Mouse (Mus musculus): ENCODE data around the gene Rgl1. TPM values are rescaled to one million over a fixed set of nuclear protein-coding genes. Genes with fewer than 3 reads are reported as not detected.

The Rgl1 gene
- total RNA-seq, 4 experiments from 2014 or later: 23.9 to 47.1 (median 32.6) TPM

DNA sequence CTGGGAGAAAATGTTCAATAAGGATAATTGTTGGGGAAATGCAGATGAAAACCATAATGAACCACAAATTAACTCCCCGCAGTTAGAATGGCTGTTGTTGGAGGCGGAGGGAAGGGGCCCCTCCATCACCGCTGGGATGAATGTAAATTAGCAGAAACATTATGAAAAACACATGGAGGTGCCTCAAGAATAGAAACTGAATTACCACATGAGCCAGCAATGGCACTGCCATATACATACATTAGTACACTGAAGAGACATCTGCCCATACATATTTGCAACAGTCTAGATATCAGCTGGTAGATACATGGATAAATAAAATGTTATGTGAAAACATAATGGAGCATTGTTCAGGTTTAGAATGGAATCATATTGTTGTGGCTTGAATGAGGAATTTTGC, 51.7 kb downstream of the Rgl1 start:
- no peak for DNase-seq

DNA sequence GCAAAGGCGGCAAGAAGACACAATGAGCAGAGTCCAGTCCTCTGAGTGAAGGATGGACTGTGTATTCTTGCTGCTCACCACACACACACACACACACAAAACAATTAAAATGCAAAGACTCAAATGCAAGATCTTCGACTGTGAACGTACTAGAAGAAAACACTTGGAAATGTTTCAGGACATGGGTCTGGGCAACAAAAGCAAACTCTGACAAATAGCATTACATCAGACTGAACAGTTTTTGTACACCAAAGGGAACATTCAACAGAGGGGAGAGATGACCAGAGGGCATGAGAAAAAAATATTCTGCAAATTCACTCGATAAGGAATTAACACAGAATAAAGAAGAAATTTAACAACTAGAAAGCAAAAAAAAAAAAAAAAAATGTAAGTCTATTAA, 52.2 kb downstream of the Rgl1 start:
- DNase-seq: no peak

- DNase-seq: no peak
Observed at GRCm38 (mm10) chr1:152711037-152711436, 55.1 kb downstream of the Rgl1 start.

DNA sequence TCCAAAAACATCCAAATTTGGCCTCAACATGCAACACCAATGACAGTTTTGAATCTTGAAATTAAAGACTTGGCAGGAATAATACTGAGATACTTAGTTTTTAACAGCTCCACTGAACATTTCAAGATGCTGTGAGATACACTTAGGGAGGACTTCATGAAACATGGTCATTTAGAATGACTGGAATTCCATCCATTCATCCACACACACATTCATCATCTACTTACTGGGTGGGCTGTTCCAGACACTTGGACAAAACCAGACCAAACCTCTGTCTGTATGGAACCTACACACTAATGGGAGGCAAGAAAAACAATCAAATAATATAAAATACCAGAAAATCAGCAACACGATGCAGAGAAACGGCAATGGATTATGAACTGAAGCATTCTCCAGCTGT, 58.6 kb downstream of the Rgl1 start:
- DNase-seq: no peak

DNA sequence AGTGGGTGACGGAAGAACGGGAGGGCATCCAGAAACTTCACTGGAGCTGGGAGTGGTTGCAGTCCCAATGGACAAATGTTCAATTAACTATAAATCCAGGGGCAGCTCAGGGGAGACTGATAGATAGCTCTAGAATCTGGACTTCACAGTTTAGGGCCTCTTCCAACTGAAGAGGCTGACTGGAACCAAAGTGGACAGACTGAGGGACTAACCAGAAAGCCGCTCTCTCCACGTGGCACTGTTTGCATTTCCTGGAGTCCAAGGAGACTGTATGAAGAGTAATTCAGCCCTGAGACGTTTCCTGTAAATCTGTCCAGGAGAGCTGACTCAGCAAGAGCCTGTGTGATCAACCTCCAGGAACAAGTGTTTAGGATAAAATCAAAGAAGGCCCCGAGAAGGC, 62.2 kb downstream of the Rgl1 start:
- DNase-seq: no peak

GRCm38 (mm10) chr1:152702920-152703319, 63.2 kb downstream of the Rgl1 start:
- no peak for DNase-seq

GRCm38 (mm10) chr1:152701066-152701465, 65.1 kb downstream of the Rgl1 start:
- no peak for DNase-seq

- DNase-seq: no peak
Observed at GRCm38 (mm10) chr1:152697341-152697740, 68.8 kb downstream of the Rgl1 start.

GRCm38 (mm10) chr1:152695491-152695890, 70.7 kb downstream of the Rgl1 start:
- DNase-seq: no peak

- DNase-seq: no peak
Observed at GRCm38 (mm10) chr1:152689968-152690367, 76.2 kb downstream of the Rgl1 start.

GRCm38 (mm10) chr1:152687733-152688181, 78.4 kb downstream of the Rgl1 start:
- no peak for DNase-seq

DNA sequence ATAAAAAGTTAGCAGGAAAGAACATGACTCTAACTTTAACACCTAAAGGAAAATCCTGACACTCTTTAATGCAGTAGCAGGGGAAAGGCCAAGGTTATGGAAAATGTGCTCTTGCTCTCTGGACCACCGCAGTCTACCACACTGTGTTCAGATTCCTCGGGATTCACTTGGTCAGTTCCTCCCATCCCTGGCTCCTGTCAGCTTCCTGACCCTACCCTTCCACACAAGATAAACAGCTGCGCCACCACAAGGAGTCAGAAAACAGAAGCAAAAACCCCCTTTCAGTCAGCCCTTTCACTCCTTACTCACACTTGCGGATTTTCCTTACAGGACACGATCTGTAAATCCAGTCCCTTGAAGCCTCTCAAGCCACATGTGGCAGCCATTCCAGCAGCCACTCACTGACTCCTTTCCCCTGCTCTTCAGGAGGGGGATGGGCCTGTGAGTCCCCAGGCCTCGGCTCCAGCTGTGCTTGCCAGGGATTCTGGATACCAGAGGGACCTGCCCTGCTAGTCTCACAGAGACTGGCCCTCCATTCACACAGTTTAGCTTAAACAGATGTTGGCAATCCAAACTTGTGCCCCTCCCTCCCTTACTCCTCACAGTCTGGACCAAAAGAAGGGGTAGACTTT, 78.9 kb downstream of the Rgl1 start:
- no peak for DNase-seq

DNA sequence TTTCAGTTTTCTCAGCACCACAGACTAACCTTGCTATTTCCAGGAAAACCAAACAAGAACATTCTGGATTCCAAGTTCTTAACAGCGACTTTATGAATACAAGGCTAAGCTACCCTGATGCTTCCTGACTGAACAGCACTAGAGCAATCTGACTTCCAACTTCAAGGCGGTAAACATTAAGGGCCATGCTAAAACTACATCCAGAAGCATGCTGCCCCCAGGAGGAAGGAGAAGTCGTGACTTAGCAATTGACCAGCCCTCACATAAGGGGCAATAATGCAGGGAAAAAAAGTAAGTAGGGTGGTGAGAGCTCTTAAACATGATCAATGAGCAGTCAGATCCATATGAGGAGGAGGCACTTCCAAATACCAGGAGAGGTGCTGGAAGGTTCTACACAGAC, 80.6 kb downstream of the Rgl1 start:
- DNase-seq: no peak

DNA sequence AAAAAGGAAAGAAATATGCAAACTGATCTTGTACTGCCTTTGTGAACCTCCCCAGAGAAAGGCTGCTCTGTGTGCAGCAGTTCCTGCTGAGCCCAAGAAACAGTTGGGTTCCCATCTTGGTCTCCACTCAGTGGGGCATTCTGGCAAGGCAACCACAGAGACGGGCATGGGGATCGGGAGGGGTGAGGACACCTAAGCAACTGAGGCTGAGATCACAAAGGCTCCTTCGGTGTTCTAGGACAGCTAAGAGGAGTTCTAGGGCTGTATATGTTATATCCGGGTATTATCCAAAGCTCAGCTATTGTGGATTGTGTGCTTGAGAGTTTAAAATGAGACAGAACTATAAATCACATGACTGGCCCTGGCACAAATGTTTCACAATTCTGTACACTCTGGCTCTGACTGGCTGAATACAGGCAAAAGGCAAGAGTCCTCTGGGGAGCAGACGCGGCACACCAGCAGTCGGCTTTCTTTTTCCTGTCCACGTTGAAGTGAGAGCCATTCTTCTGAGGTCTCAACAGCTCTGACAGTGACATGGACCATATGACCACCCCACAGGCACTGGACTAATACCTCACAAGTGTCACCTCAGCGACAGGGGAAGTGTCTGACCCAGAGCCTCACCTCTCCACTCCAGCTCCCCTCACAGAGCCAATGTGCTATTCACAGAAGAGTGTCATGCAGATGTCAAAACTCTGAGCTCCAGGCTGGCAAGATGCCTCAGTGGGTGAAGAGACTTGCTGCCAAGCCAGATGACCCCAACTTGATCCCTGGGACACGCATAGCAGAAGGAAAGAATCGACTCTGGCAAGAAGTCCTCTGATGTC, 83.6 kb downstream of the Rgl1 start:
- DNase-seq: peak; percentile 53

DNA sequence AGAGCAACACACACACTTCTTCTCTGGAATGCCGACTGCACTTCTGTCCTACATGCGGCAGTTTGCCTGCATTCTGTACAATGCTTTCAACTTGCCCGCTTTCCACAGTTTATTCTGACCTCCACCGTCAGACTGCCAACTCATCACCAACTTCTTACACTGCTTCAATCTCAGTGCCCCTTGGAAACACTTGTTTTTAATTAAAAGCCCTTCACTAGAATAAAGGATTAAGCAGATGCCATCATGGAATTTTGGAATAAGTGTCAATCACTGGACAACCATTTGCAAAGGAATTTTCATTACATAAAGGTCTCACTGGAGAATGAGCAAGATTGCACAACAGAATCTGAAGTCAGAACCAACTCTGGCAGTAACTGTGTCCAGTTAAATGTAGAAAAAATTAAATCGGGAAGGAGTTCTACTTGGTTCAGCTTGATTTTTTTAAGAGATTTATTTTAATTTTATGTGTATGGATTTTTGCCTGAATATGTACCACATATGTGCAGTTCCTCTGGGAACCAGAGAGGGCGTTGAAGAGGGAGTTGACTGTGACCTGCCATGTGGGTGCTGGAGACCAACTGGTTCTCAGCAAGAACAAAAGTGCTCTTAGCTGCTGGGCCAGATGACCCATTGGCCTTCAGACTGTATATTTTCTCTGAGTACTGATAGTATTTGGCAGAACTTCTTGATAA, 84.3 kb downstream of the Rgl1 start:
- no peak for DNase-seq

DNA sequence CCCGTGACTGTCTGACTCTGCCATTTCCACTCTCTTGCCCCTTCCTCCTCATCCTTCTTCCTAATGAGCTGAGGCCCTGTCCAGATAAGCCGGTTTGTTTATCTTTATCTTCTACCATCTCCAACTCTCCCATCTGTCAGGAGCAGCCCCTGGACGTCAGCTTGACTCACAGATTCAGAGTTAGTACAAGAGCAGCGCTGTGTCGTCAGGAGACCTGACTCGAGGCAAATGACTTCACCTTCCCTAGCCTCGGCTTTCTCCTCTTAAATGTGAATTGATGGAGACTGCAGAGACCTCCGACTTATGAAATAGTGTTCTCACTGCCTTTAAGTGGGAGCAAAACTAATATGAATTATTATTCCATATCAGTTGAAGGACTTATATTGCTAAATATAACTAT, 85.0 kb downstream of the Rgl1 start:
- DNase-seq: no peak

- no peak for DNase-seq
Observed at GRCm38 (mm10) chr1:152678451-152678850, 87.7 kb downstream of the Rgl1 start.

DNA sequence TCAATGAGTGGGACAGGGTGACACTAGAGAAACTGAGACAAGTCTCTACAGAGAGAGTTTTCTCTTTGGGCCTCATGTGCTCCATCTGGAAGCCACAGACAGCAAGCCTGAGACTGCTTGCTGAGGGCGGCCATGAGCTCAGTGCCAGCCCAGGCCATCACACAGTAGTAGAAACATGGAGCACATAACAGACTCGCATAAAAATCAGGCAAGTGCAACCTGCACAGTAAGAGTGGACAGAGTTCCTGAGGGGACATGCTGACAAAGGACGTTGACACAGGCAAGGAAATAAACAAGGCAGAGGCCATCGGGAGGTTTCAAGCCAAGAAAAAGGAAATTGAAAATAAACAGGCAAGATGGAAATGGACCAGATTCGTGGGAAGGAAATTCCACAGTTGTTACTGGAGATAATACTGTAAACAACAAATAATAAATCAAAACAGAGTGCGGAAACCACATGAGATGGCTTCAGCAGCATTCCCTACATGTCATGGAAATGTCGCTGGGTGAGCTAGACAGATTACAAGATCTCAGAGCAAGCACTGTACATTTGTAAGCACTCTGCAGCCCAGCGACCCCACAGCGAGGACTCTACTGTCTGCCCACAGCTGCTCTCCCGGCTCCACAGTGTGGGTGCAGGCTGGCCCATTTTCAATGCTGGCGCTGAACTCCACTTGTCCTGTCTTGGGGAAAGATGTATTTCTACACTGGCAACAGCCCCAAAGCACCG, 88.5 kb downstream of the Rgl1 start:
- no peak for DNase-seq

- no peak for DNase-seq
Observed at GRCm38 (mm10) chr1:152669446-152670180, 96.5 kb downstream of the Rgl1 start.

- DNase-seq: no peak
Observed at GRCm38 (mm10) chr1:152660436-152660835, 105.7 kb downstream of the Rgl1 start.

- DNase-seq: no peak
Observed at GRCm38 (mm10) chr1:152659961-152660360, 106.2 kb downstream of the Rgl1 start.

DNA sequence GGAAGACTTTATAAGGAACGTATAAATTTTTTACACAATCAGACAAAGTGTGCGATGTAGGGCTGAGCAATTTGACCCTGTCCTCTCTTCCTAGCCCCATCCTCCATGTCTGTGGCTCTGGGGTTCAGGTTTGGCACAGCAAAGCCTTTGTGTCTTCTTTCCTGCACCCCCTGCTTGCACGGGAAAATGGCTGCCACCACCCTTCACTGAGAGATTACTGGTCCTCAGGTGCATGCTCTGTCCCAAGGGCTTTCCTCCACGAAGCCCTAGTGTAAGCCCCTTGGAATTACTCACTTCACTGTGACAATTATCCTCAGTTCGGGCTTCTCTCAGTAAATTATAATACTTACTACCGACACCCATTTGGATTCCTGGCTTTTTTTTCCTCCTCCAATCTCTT, 109.5 kb downstream of the Rgl1 start:
- DNase-seq: no peak
